Mouse (Mus musculus) gastrocnemius, postnatal 4 days (tissue): ENCODE measurements around the gene 4921517D22Rik. TPM values are rescaled to one million over a fixed set of nuclear protein-coding genes. Genes with fewer than 3 reads are reported as not detected.

Experiments
- total RNA-seq, 2 experiments: library from RNA; stranded (reverse); gene quantifications; 2 replicates each; pipeline ENCODE4 v1.2.3; 2021

4921517D22Rik gene
- total RNA-seq, 2 experiments from 2014 or later: not detected

Other genes starting within 250 kb of the 4921517D22Rik start
- gene Agtpbp1, start 108.9 kb downstream of the 4921517D22Rik start, total RNA-seq: 10 to 100 TPM; 30.8 to 31.2 TPM
- 10 to 100 TPM; 53.3 to 57.8 TPM for gene Naa35, start 108.8 kb downstream of the 4921517D22Rik start, total RNA-seq
- gene Golm1, start 18.3 kb downstream of the 4921517D22Rik start, total RNA-seq: 10 to 100 TPM; 22.9 to 23.7 TPM
- under 1 TPM; 0.05 to 0.07 TPM for gene Spata31d1a, start 16.2 kb upstream of the 4921517D22Rik start, total RNA-seq
- gene Spata31d1b, start 18.2 kb upstream of the 4921517D22Rik start, total RNA-seq: under 1 TPM; 0.05 to 0.08 TPM
- gene Spata31d1d, start 37.6 kb upstream of the 4921517D22Rik start, total RNA-seq: not detected
- gene 1700014D04Rik, start 52.6 kb upstream of the 4921517D22Rik start, total RNA-seq: not detected
- 10 to 100 TPM; 86.8 to 91.1 TPM for gene Isca1, start 75.7 kb upstream of the 4921517D22Rik start, total RNA-seq
- gene Gm49354, start 88.1 kb upstream of the 4921517D22Rik start, total RNA-seq: not detected
- 10 to 100 TPM; 53.7 to 65.8 TPM for gene Tut7, start 129.0 kb upstream of the 4921517D22Rik start, total RNA-seq